Mouse (Mus musculus) G1E (cell line): ENCODE data around the gene Als2cr12.

Source experiments
- CTCF ChIP-seq: IDR thresholded peaks from 2 replicates; pipeline ENCODE4 v1.5.1; 2012; ENCODE audit warnings: low read depth, low read length, inconsistent platforms, mixed read lengths
- GATA1 ChIP-seq: IDR thresholded peaks from 2 replicates; pipeline ENCODE4 v1.6.1; 2012; ENCODE audit warnings: borderline replicate concordance, low read length, inconsistent platforms, mixed read lengths
- POLR2AphosphoS5 ChIP-seq: IDR thresholded peaks from 2 replicates; pipeline ENCODE4 v1.6.1; 2012; ENCODE audit warnings: low read depth, low read length, inconsistent platforms; ENCODE audit not compliant: insufficient replicate concordance
- TAL1 ChIP-seq: conservative IDR thresholded peaks from 2 replicates; pipeline ENCODE4 v1.6.1; 2012; ENCODE audit warnings: low read depth, low read length, inconsistent platforms, mixed read lengths

DNA sequence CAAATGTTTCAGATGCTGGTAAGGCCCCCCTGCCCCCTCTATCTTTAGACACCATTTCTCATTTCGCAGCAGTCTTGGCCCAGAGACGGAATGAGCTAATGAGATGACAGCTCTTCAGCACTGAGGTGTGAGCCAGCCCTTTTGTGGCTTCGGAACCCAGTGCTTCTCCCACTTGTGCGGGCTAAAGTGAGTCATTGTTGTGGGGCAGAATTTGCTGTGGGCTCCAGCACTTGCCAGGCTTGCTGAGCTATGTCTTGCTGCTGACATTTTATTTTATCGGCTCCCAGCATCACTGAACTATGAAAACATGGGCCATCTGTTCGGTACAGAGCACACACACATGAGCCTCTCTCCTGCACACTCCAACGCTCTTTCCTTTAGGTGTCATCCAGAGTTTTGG, 43.7 kb upstream of the Als2cr12 start:
- no peak for TF ChIP-seq CTCF
- no peak for TF ChIP-seq GATA1
- TF ChIP-seq POLR2AphosphoS5, result no peak
- TF ChIP-seq TAL1, result no peak
